Comparison of ENCODE assay signal across 8 mouse cellular contexts in the genomic region with DNA sequence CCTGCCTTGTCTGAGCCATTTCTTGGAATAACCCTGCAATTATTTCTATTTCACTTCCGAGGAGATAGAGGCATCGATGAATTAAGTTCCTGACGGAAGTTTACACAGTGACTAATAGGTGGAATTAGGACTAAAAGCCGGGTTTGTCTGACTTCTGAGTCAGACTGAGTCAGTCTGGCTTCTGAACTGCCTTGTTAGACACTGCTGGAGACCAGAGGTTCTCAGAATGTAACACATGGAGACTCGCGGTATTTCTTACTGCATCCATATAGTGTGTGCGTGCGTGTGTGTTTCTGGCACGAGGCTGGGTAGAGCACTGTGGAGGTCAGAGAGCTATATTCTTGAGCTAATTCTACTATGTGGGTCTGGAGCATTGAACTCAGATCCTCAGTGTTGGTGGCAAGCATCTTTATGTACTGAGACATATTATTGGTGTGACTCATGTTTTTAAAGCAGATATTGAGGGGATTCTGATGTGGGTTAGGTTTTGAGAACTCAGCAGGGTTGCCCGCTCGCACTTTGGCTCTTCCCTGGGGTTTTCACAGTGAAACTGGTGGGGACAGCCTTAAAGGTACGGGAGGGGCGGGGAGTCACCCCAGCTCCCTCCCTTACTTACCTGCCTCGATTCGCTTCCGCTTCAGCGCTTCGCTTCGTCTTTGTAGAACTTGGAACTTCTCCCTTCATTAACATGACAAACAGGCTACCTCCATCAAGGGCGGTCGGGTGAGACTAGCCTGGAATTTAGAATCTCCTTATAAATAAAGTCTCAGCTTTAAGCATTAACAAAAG.
A peak's percentile ranks its signal among the peaks of the same experiment; 100 is the strongest.
DNase-seq lines count a peak whose midpoint lies in the region; ATAC-seq and TF ChIP-seq lines count a peak whose summit lies in the region.

No protein-coding gene starts in this region.

- no peak for TF ChIP-seq CTCF in lung, embryonic 14.5 days (IDR thresholded peaks at IDR 0.05; ENCODE audit: low read depth)

- H3K4me1 ChIP-seq in lung, embryonic 14.5 days (ENCODE audit: insufficient read depth) = no peaks in the 10 kb centered on the region
- peaks cover 6% of the 10 kb centered on the region for H3K4me1 ChIP-seq in embryonic facial prominence, embryonic 10.5 days
- H3K4me1 ChIP-seq in intestine, embryonic 16.5 days (ENCODE audit: control insufficient read depth, insufficient read depth, low read length) = no peaks in the 10 kb centered on the region
- H3K4me1 ChIP-seq in stomach, embryonic 14.5 days (ENCODE audit: control insufficient read depth, insufficient read depth, low read length) = 0 out of 2 replicates have a peak, but pooled peaks cover 3% of the 10 kb centered on the region

- ATAC-seq in lung, embryonic 14.5 days (ENCODE audit: insufficient read depth) = peak; percentile 57; the same call in 1 of the 2 replicates
- peak; percentile 77 for ATAC-seq in intestine, embryonic 16.5 days
- ATAC-seq in stomach, embryonic 14.5 days (ENCODE audit: insufficient number of reproducible peaks, insufficient read depth, low FRiP score, low read depth) = peak; percentile 29; the same call in 1 of the 2 replicates

- H3K27me3 ChIP-seq in lung, embryonic 14.5 days (ENCODE audit: insufficient read depth, low read length) = no peaks in the 10 kb centered on the region
- H3K27me3 ChIP-seq in embryonic facial prominence, embryonic 10.5 days (replicated peaks; ENCODE audit: low read depth, poor library complexity, severe bottlenecking) = peaks cover 22% of the 10 kb centered on the region
- H3K27me3 ChIP-seq in intestine, embryonic 16.5 days (replicated peaks; ENCODE audit: control insufficient read depth, insufficient read depth, low read length) = no peaks in the 10 kb centered on the region
- 0 out of 2 replicates have a peak, but pooled peaks cover 6% of the 10 kb centered on the region for H3K27me3 ChIP-seq in stomach, embryonic 14.5 days (ENCODE audit: control insufficient read depth, insufficient read depth, low read length)

- peak overlapping the region; percentile 48 for H3K4me2 ChIP-seq in lung, embryonic 14.5 days
- H3K4me2 ChIP-seq in intestine, embryonic 16.5 days (ENCODE audit: low read depth, low read length) = peak overlapping the region; percentile 39
- peak overlapping the region; percentile 31 for H3K4me2 ChIP-seq in stomach, embryonic 14.5 days (replicated peaks; ENCODE audit: low read depth, low read length)

- H3K9me3 ChIP-seq in lung, embryonic 14.5 days (ENCODE audit: low read depth, low read length) = no peaks in the 10 kb centered on the region
- H3K9me3 ChIP-seq in embryonic facial prominence, embryonic 10.5 days = no peaks in the 10 kb centered on the region
- no peaks in the 10 kb centered on the region for H3K9me3 ChIP-seq in intestine, embryonic 16.5 days (ENCODE audit: control insufficient read depth, low read length)
- no peaks in the 10 kb centered on the region for H3K9me3 ChIP-seq in stomach, embryonic 14.5 days (ENCODE audit: control insufficient read depth, low read depth, low read length)

- no peaks in the 10 kb centered on the region for H3K36me3 ChIP-seq in lung, embryonic 14.5 days (ENCODE audit: insufficient read depth)
- no peaks in the 10 kb centered on the region for H3K36me3 ChIP-seq in embryonic facial prominence, embryonic 10.5 days (replicated peaks)
- H3K36me3 ChIP-seq in intestine, embryonic 16.5 days (ENCODE audit: control insufficient read depth, insufficient read depth, low read length) = no peaks in the 10 kb centered on the region
- no peaks in the 10 kb centered on the region for H3K36me3 ChIP-seq in stomach, embryonic 14.5 days (ENCODE audit: control insufficient read depth, insufficient read depth, low read length)

- 0 out of 2 replicates have a peak overlapping the region, but pooled peaks have one; percentile 5 for H3K4me3 ChIP-seq in lung, embryonic 14.5 days (ENCODE audit: low read depth, low read length)
- peak overlapping the region; percentile 38 for H3K4me3 ChIP-seq in embryonic facial prominence, embryonic 10.5 days
- peak overlapping the region; percentile 17; the same call in 1 of the 2 replicates for H3K4me3 ChIP-seq in intestine, embryonic 16.5 days (ENCODE audit: low read length)
- H3K4me3 ChIP-seq in stomach, embryonic 14.5 days (ENCODE audit: low read depth, low read length) = peak overlapping the region; percentile 5

- WGBS in lung, embryonic 14.5 days = 11% methylated on average over 21 of the region's 21 CpGs
- WGBS in embryonic facial prominence, embryonic 10.5 days = 10% methylated on average over 21 of the region's 21 CpGs
- 11% methylated on average over 21 of the region's 21 CpGs for WGBS in intestine, embryonic 16.5 days
- WGBS in stomach, embryonic 14.5 days = 8% methylated on average over 21 of the region's 21 CpGs

- H3K27ac ChIP-seq in lung, embryonic 14.5 days (ENCODE audit: low read depth) = no peak overlapping the region
- H3K27ac ChIP-seq in embryonic facial prominence, embryonic 10.5 days (replicated peaks) = no peak overlapping the region
- H3K27ac ChIP-seq in intestine, embryonic 16.5 days (ENCODE audit: low read length) = no peak overlapping the region
- H3K27ac ChIP-seq in stomach, embryonic 14.5 days (ENCODE audit: low read length) = no peak overlapping the region

- no peak overlapping the region for H3K9ac ChIP-seq in lung, embryonic 14.5 days
- H3K9ac ChIP-seq in intestine, embryonic 16.5 days (ENCODE audit: low read depth, low read length) = no peak overlapping the region
- H3K9ac ChIP-seq in stomach, embryonic 14.5 days (replicated peaks; ENCODE audit: low read depth, low read length) = no peak overlapping the region

- DNase-seq in lung, embryonic 14.5 days = peak; percentile 35
- no peak for DNase-seq in lung, postnatal 4 days
- no peak for DNase-seq in embryonic facial prominence, embryonic 10.5 days (ENCODE audit: low spot score)
- no peak for DNase-seq in frontal cortex, postnatal 14 days (ENCODE audit: low spot score in 2 of 2)
- DNase-seq in adrenal gland, adult 18-20 months (ENCODE audit: low spot score in 2 of 2) = no peak
- no peak for DNase-seq in layer of hippocampus, adult 8-10 months (ENCODE audit: low spot score in 2 of 2)
